Mouse (Mus musculus) central nervous system, embryonic 11.5 days (tissue): ENCODE data around the gene Sh2d4b. TPM values are rescaled to one million over a fixed set of nuclear protein-coding genes. Genes with fewer than 3 reads are reported as not detected.

Experiments
- polyA plus RNA-seq: library from polyadenylated mRNA; depleted of rRNA; stranded (reverse); fragments of >200 nt; gene quantifications from 2 replicates; pipeline ENCODE4 v1.2.3, GENCODE M21; 2012; rRNA removed

Sh2d4b gene
- 2.0 and 3.3 TPM in 2 replicates for polyA plus RNA-seq

DNA sequence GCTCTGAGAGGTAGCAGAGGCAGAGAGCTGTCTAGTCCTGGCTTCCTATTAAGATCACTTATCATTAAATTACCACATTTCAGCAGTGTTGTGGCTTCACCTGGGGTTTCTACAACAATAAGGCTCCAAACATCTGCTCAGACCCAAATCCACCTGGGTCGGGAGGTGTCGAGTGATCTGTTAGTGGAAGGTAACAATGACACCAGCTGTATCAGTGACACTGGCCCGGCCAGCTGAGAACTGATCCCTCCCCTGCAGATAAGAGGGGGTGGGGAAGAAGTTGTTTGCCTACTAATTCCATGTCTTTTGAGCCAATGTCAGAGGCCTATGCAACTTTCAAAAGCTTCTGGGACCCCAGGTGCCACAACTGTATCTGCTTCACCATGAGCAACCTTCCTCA lies at the start of gene Sh2d4b:
TSS of gene Sh2d4b (minus strand) at position 71 of the 400 bp plus-strand sequence.

Other genes starting within 250 kb of the Sh2d4b start
- gene Tspan14, start 73.5 kb upstream of the Sh2d4b start, polyA plus RNA-seq, result 77.8 and 83.7 TPM in 2 replicates
- gene Fam213a, start 120.5 kb upstream of the Sh2d4b start, polyA plus RNA-seq, result 29.3 and 44.3 TPM in 2 replicates
- 0.21 and 0.26 TPM in 2 replicates for gene Dydc2, start 175.9 kb upstream of the Sh2d4b start, polyA plus RNA-seq
- 0.06 TPM in 1 of 2 replicates, not detected in the other for gene Dydc1, start 179.6 kb upstream of the Sh2d4b start, polyA plus RNA-seq
- 0.09 TPM in 1 of 2 replicates, not detected in the other for gene Mat1a, start 211.8 kb upstream of the Sh2d4b start, polyA plus RNA-seq
- not detected in 2 replicates for gene Sftpa1, start 238.5 kb upstream of the Sh2d4b start, polyA plus RNA-seq